Comparison of ENCODE assay signal across 23 mouse cellular contexts in the genomic region with DNA sequence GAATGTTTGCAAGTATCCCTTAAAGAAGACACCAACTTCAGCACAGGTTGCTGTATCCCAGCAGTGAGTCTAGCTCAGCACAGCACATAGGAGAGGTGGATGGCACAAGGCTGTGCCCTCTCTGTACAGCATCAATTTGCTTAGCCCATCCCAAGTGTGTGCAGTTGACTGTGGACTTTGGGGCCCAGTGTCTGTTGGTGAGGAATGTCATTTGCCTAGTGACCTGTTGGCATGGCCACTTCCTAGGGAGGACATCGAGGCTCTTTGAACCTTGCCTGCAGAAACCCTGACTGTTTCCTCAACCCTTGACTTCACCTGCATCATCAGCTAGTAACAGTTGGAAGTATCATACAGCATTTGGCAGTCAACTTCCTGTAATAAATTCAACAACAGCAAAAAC.
"Had no signal": no experiment of that assay in that cellular context is flagged by ENCODE, and none has a peak within 500 bp of the region (broad histone marks: within the 10 kb centered on the region; RNA-seq: fewer than 3 reads in every experiment).

No protein-coding gene starts in this region.

- H3K4me3 ChIP-seq: heart, embryonic 10.5 days; heart, embryonic 12.5 days; hindbrain, embryonic 13.5 days; hindbrain, embryonic 15.5 days; kidney, embryonic 15.5 days; liver, embryonic 13.5 days; liver, embryonic 15.5 days had no signal

- H3K27me3 ChIP-seq: heart, embryonic 12.5 days; hindbrain, embryonic 13.5 days; hindbrain, embryonic 15.5 days; kidney, embryonic 15.5 days; liver, embryonic 13.5 days; liver, embryonic 15.5 days had no signal

- H3K36me3 ChIP-seq: liver, embryonic 13.5 days; liver, embryonic 15.5 days had no signal

- ATAC-seq: hindbrain, postnatal 0 days; liver, postnatal 0 days had no signal

- DNase-seq: gastrocnemius, postnatal 14 days; gastrocnemius, postnatal 36 days; heart, adult 18-20 months; heart, postnatal 10 days; kidney, adult 11 months; kidney, adult 2 months; kidney, adult 9 months; kidney, postnatal 14 days; kidney, postnatal 36 days; layer of hippocampus, adult 9-11 months; layer of hippocampus, postnatal 36 days; liver; liver, embryonic 13.5 days; liver, postnatal 0 days had no signal

- H3K4me2 ChIP-seq: heart, embryonic 12.5 days; hindbrain, embryonic 13.5 days; hindbrain, embryonic 15.5 days; kidney, embryonic 15.5 days; liver, embryonic 11.5 days; liver, embryonic 13.5 days; liver, embryonic 15.5 days had no signal

- H3K4me1 ChIP-seq: hindbrain, embryonic 13.5 days; hindbrain, embryonic 15.5 days; kidney, embryonic 15.5 days; liver, embryonic 13.5 days; liver, embryonic 15.5 days had no signal

- H3K9me3 ChIP-seq: kidney, embryonic 15.5 days; liver, embryonic 13.5 days had no signal

- H3K9ac ChIP-seq: heart, embryonic 12.5 days; hindbrain, embryonic 13.5 days; hindbrain, embryonic 15.5 days; kidney, embryonic 15.5 days; liver, embryonic 13.5 days; liver, embryonic 15.5 days; liver, postnatal 0 days had no signal

- H3K27ac ChIP-seq: heart, embryonic 10.5 days; hindbrain, embryonic 13.5 days; hindbrain, embryonic 15.5 days; hindbrain, postnatal 0 days; kidney, embryonic 15.5 days; kidney, postnatal 0 days; liver, embryonic 13.5 days; liver, embryonic 15.5 days had no signal
